Mouse (Mus musculus) limb, embryonic 12.5 days (tissue): ENCODE results near the gene Ube2u. TPM values are rescaled to one million over a fixed set of nuclear protein-coding genes. Genes with fewer than 3 reads are reported as not detected.
"Not testable (repeated sequence)": the region's sequence is repeated elsewhere in the genome, so short reads cannot be mapped to it uniquely, and the experiment has no call there.

Experiments
- ATAC-seq: fragments of 200-750 bp; cut with Nextera tagmentation; 2 replicates; pipeline ENCODE4 v1.8.0; 2017; ENCODE audit warnings: low read depth, moderate TSS enrichment; ENCODE audit not compliant: insufficient number of reproducible peaks, insufficient read depth, low FRiP score, low TSS enrichment
- H3K27ac ChIP-seq: fragments of 300-500 bp; sonication (generic); 2 replicates; pipeline ENCODE4 v1.5.1; 2016; ENCODE audit warnings: mild to moderate bottlenecking, moderate library complexity
- H3K27me3 ChIP-seq: fragments of 300-500 bp; sonication (generic); 2 replicates; pipeline ENCODE4 v1.6.1; 2016; ENCODE audit warnings: mild to moderate bottlenecking, moderate library complexity
- H3K36me3 ChIP-seq: fragments of 300-500 bp; sonication (generic); 2 replicates; pipeline ENCODE4 v1.6.1; 2016; ENCODE audit warnings: mild to moderate bottlenecking, moderate library complexity
- H3K4me1 ChIP-seq: fragments of 300-500 bp; sonication (generic); replicated peaks from 2 replicates; pipeline ENCODE4 v1.6.1; 2016
- H3K4me2 ChIP-seq: fragments of 300-500 bp; sonication (generic); 2 replicates; pipeline ENCODE4 v1.6.1; 2016; ENCODE audit warnings: mild to moderate bottlenecking, moderate library complexity
- H3K4me3 ChIP-seq: fragments of 300-500 bp; sonication (generic); replicated peaks from 2 replicates; pipeline ENCODE4 v1.5.1; 2016; ENCODE audit warnings: mild to moderate bottlenecking
- H3K9ac ChIP-seq: fragments of 300-500 bp; sonication (generic); replicated peaks from 2 replicates; pipeline ENCODE4 v1.6.1; 2016; ENCODE audit warnings: mild to moderate bottlenecking, moderate library complexity
- H3K9me3 ChIP-seq: fragments of 300-500 bp; sonication (generic); 2 replicates; pipeline ENCODE4 v1.6.1; 2016; ENCODE audit warnings: mild to moderate bottlenecking, moderate library complexity
- WGBS: fragments of 180-500 bp; shearing (Covaris S2); methylation state at CpG from one replicate; pipeline ENCODE4 v1.1.7; 2016; 5-methylcytosine and 5-hydroxymethylcytosine counted together
- polyA plus RNA-seq: library from polyadenylated mRNA; unstranded; fragments of >200 nt; fragmentation: Nextera tagmentation; extraction: Ambion mirVana; gene quantifications from 2 replicates; pipeline ENCODE4 v1.2.1, GENCODE M21; 2016

Ube2u gene
- polyA plus RNA-seq, 1 experiment from 2014 or later = 0.48 TPM

- not testable (repeated sequence) for H3K27me3 ChIP-seq, H3K4me2 ChIP-seq, H3K4me1 ChIP-seq, H3K36me3 ChIP-seq, H3K9me3 ChIP-seq, H3K9ac ChIP-seq, H3K27ac ChIP-seq, ATAC-seq, H3K4me3 ChIP-seq
- WGBS = 94% methylated on average over 7 of the region's 7 CpGs
Measured at GRCm38 (mm10) chr4:100499037-100499601, 20.5 kb downstream of the Ube2u start.

- H3K4me2 ChIP-seq = no peak overlapping the region
- no peak overlapping the region for H3K27ac ChIP-seq
- H3K4me3 ChIP-seq = no peak overlapping the region
- no peaks in the 10 kb centered on the region for H3K36me3 ChIP-seq
- no peaks in the 10 kb centered on the region for H3K4me1 ChIP-seq
- no peaks in the 10 kb centered on the region for H3K9me3 ChIP-seq
- no peak for ATAC-seq
- 80% methylated on average over 2 of the region's 2 CpGs for WGBS
- no peak overlapping the region for H3K9ac ChIP-seq
- H3K27me3 ChIP-seq = no peaks in the 10 kb centered on the region
Measured at GRCm38 (mm10) chr4:100503337-100503736, 24.7 kb downstream of the Ube2u start.

- no peak overlapping the region for H3K4me2 ChIP-seq
- no peak overlapping the region for H3K27ac ChIP-seq
- H3K9ac ChIP-seq = no peak overlapping the region
- H3K4me1 ChIP-seq = peaks cover 14% of the 10 kb centered on the region
- H3K36me3 ChIP-seq = no peaks in the 10 kb centered on the region
- ATAC-seq = no peak
- H3K27me3 ChIP-seq = peaks cover 5% of the 10 kb centered on the region
- no peaks in the 10 kb centered on the region for H3K9me3 ChIP-seq
- WGBS = 86% methylated on average over 2 of the region's 2 CpGs
- H3K4me3 ChIP-seq = no peak overlapping the region
Measured at GRCm38 (mm10) chr4:100517646-100518045, 39.0 kb downstream of the Ube2u start.

GRCm38 (mm10) chr4:100522534-100522933 is 43.9 kb downstream of the Ube2u start:
- Histone ChIP-seq H3K4me3 (no peak overlapping the region), H3K27me3 (peaks cover 11% of the 10 kb centered on the region), H3K9me3 (no peaks in the 10 kb centered on the region), H3K4me1 (peaks cover 30% of the 10 kb centered on the region), H3K36me3 (no peaks in the 10 kb centered on the region), H3K9ac (no peak overlapping the region), H3K4me2 (no peak overlapping the region), H3K27ac (no peak overlapping the region)
- no peak for ATAC-seq
- 25% methylated on average over 6 of the region's 6 CpGs for WGBS

- H3K27ac ChIP-seq = no peak overlapping the region
- H3K4me2 ChIP-seq = no peak overlapping the region
- H3K4me1 ChIP-seq = peaks cover 47% of the 10 kb centered on the region
- H3K9ac ChIP-seq = no peak overlapping the region
- WGBS = 33% methylated on average over 4 of the region's 4 CpGs
- peaks cover 9% of the 10 kb centered on the region for H3K27me3 ChIP-seq
- no peak overlapping the region for H3K4me3 ChIP-seq
- no peaks in the 10 kb centered on the region for H3K9me3 ChIP-seq
- H3K36me3 ChIP-seq = no peaks in the 10 kb centered on the region
- no peak for ATAC-seq
Measured at GRCm38 (mm10) chr4:100524741-100525140, 46.1 kb downstream of the Ube2u start.

GRCm38 (mm10) chr4:100526296-100526695 is 47.6 kb downstream of the Ube2u start:
- no peak overlapping the region for H3K27ac ChIP-seq
- H3K4me3 ChIP-seq = no peak overlapping the region
- no peaks in the 10 kb centered on the region for H3K9me3 ChIP-seq
- no peaks in the 10 kb centered on the region for H3K36me3 ChIP-seq
- no peak overlapping the region for H3K4me2 ChIP-seq
- H3K9ac ChIP-seq = no peak overlapping the region
- ATAC-seq = no peak
- peaks cover 6% of the 10 kb centered on the region; the same call in 1 of the 2 replicates for H3K27me3 ChIP-seq
- 50% methylated on average over 6 of the region's 6 CpGs for WGBS
- H3K4me1 ChIP-seq = peaks cover 47% of the 10 kb centered on the region

- Histone ChIP-seq H3K4me1 (peaks cover 39% of the 10 kb centered on the region), H3K27ac (peak overlapping the region; percentile 85), H3K36me3 (no peaks in the 10 kb centered on the region), H3K27me3 (peaks cover 6% of the 10 kb centered on the region; the same call in 1 of the 2 replicates), H3K9ac (no peak overlapping the region), H3K9me3 (no peaks in the 10 kb centered on the region), H3K4me3 (0 out of 2 replicates have a peak overlapping the region, but pooled peaks have one; percentile 29), H3K4me2 (peak overlapping the region; percentile 55)
- peak; percentile 52; the same call in 1 of the 2 replicates for ATAC-seq
- WGBS = 6% methylated on average over 3 of the region's 3 CpGs
Measured at GRCm38 (mm10) chr4:100527086-100527485, 48.4 kb downstream of the Ube2u start.

- Histone ChIP-seq H3K27ac (peak overlapping the region; percentile 85), H3K4me2 (peak overlapping the region; percentile 55), H3K27me3 (peaks cover 6% of the 10 kb centered on the region; the same call in 1 of the 2 replicates), H3K9me3 (no peaks in the 10 kb centered on the region), H3K36me3 (no peaks in the 10 kb centered on the region), H3K4me1 (peaks cover 36% of the 10 kb centered on the region), H3K9ac (no peak overlapping the region), H3K4me3 (peak overlapping the region; percentile 29)
- WGBS = 1% methylated on average over 15 of the region's 15 CpGs
- peak; percentile 86 for ATAC-seq
Measured at GRCm38 (mm10) chr4:100527554-100528001, 48.9 kb downstream of the Ube2u start.

GRCm38 (mm10) chr4:100533607-100534006 is 55.0 kb downstream of the Ube2u start:
- no peak overlapping the region for H3K4me3 ChIP-seq
- H3K27ac ChIP-seq = no peak overlapping the region
- H3K9me3 ChIP-seq = no peaks in the 10 kb centered on the region
- H3K9ac ChIP-seq = no peak overlapping the region
- 70% methylated on average over 6 of the region's 6 CpGs for WGBS
- no peak overlapping the region for H3K4me2 ChIP-seq
- peaks cover 6% of the 10 kb centered on the region; the same call in 1 of the 2 replicates for H3K4me1 ChIP-seq
- no peaks in the 10 kb centered on the region for H3K36me3 ChIP-seq
- no peaks in the 10 kb centered on the region for H3K27me3 ChIP-seq
- ATAC-seq = no peak

GRCm38 (mm10) chr4:100534946-100535345 is 56.3 kb downstream of the Ube2u start:
- ATAC-seq = no peak
- Histone ChIP-seq H3K4me2 (no peak overlapping the region), H3K27ac (no peak overlapping the region), H3K9me3 (no peaks in the 10 kb centered on the region), H3K9ac (no peak overlapping the region), H3K27me3 (0 out of 2 replicates have a peak, but pooled peaks cover 5% of the 10 kb centered on the region), H3K4me3 (no peak overlapping the region), H3K4me1 (no peaks in the 10 kb centered on the region), H3K36me3 (no peaks in the 10 kb centered on the region)
- WGBS = 83% methylated on average over 3 of the region's 3 CpGs

GRCm38 (mm10) chr4:100537898-100538297 is 59.2 kb downstream of the Ube2u start:
- Histone ChIP-seq H3K9me3 (no peaks in the 10 kb centered on the region), H3K4me2 (no peak overlapping the region), H3K4me3 (no peak overlapping the region), H3K9ac (no peak overlapping the region), H3K36me3 (no peaks in the 10 kb centered on the region), H3K4me1 (no peaks in the 10 kb centered on the region), H3K27me3 (0 out of 2 replicates have a peak, but pooled peaks cover 5% of the 10 kb centered on the region), H3K27ac (no peak overlapping the region)
- WGBS = 8% methylated on average over 3 of the region's 3 CpGs
- no peak for ATAC-seq

GRCm38 (mm10) chr4:100539483-100539882 is 60.8 kb downstream of the Ube2u start:
- H3K4me1 ChIP-seq = no peaks in the 10 kb centered on the region

More at GRCm38 (mm10) chr4:100539483-100539882, 60.8 kb downstream of the Ube2u start:
- no peak overlapping the region for H3K9ac ChIP-seq
- no peak overlapping the region for H3K4me2 ChIP-seq
- no peak for ATAC-seq
- H3K27ac ChIP-seq = no peak overlapping the region
- H3K36me3 ChIP-seq = no peaks in the 10 kb centered on the region
- no peaks in the 10 kb centered on the region for H3K9me3 ChIP-seq
- 78% methylated on average over 3 of the region's 3 CpGs for WGBS
- H3K4me3 ChIP-seq = no peak overlapping the region
- 0 out of 2 replicates have a peak, but pooled peaks cover 5% of the 10 kb centered on the region for H3K27me3 ChIP-seq
